Mouse (Mus musculus) liver, postnatal 0 days (tissue): ENCODE results near the gene Zfp536.

ENCODE experiments used
- CTCF ChIP-seq: sonication (generic); IDR thresholded peaks from 2 replicates; pipeline ENCODE4 v1.5.1; 2016; ENCODE audit warnings: antibody characterized with exemption, low read depth
- EP300 ChIP-seq: IDR thresholded peaks from 2 replicates; pipeline ENCODE4 v1.6.1; 2016; ENCODE audit warnings: antibody characterized with exemption, low read depth, mild to moderate bottlenecking

DNA sequence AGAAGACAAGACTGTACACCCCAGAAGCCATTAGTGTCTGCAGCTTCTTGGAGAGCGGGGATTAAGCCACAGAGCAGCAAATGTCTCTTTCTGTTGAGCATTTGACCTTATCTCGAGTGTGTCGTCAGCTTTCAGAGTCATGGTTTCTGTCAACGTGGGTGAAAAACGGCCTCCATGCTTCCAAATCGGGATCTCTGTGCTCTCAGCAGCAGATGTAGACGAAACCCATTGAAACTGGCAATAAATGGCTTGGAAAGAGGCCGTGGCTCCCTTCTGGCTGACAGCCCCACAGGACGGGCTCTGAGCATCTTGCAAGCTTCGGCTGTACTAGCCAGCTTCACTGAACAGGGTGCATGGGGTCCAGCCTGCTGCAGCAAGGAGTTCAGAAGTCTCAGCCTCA is 159.1 kb downstream of the Zfp536 start:
- TF ChIP-seq CTCF (no peak), EP300 (no peak)
